Mouse (Mus musculus) mammary gland, adult 2 months (tissue): ENCODE results near the gene Gm14288. TPM values are rescaled to one million over a fixed set of nuclear protein-coding genes. Genes with fewer than 3 reads are reported as not detected.

Source experiments
- polyA plus RNA-seq: library from polyadenylated mRNA; depleted of rRNA; stranded (reverse); fragments of >200 nt; gene quantifications from 2 replicates; pipeline ENCODE4 v1.2.3, GENCODE M21; 2012; ENCODE audit warnings: low replicate concordance; rRNA removed

Gm14288 gene
- 0.36 and 1.3 TPM in 2 replicates for polyA plus RNA-seq

DNA sequence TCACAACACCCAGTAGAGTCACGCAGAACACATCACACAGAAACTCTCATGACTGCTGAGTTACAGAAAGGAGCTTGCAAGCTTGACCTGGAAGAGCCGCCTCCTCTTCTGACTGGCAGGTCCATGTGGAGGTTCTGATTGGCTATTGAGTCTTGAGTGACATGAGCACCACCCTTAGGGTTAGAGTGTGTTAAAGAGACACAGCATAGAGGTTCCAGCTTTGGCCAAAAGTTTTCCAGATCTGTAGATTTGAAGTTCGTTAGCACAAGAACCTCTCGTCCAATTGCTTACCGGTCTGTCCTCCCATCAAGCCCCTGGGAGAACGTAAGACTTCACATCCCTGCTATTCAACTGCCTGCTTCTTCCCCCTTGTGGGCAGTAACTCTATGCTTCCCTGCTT is at the start of gene Gm14288:
Gm14288 (minus strand) TSS at position 101 of the 400 bp plus-strand sequence.

DNA sequence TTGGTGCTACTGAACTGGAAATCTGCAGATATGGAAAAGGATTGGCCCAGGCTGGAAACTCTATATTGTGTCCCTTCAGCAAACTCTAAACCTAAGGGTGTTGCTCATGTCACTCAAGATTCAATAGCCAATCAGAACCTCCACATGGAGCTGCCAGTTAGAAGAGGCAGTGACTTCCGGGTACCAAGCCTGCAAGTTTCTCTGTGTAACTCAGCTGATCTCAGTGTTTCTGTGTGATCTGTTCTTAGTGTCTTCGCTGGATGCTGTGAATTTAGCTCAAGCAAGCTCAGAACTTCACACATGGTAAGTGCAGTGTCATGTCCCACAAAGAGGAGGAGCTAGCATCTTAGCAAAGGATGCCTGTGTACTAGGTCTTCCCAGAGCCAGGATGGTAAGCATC is 59.7 kb downstream of the Gm14288 start, which contains the start of gene Gm2007:
Gm2007 (plus strand) TSS at position 301 of the 400 bp plus-strand sequence.

Other genes starting within 250 kb of the Gm14288 start
- not detected in 2 replicates for gene Gm11007, start 157.1 kb downstream of the Gm14288 start, polyA plus RNA-seq
- not detected in 2 replicates for gene Zfp969, start 97.4 kb downstream of the Gm14288 start, polyA plus RNA-seq
- not detected in 2 replicates for gene Gm2007, start 59.6 kb downstream of the Gm14288 start, polyA plus RNA-seq
- 1.1 and 5.9 TPM in 2 replicates for gene Gm6710, start 68.1 kb upstream of the Gm14288 start, polyA plus RNA-seq
- 0.18 and 0.49 TPM in 2 replicates for gene Zfp966, start 130.0 kb upstream of the Gm14288 start, polyA plus RNA-seq
- gene Gm2026, start 164.2 kb upstream of the Gm14288 start, polyA plus RNA-seq = 0.26 TPM in 1 of 2 replicates, not detected in the other